Mouse (Mus musculus): ENCODE data around the gene Txlnb.
"Not testable (repeated sequence)": the region's sequence is repeated elsewhere in the genome, so short reads cannot be mapped to it uniquely, and the experiment has no call there.

Txlnb gene

DNA sequence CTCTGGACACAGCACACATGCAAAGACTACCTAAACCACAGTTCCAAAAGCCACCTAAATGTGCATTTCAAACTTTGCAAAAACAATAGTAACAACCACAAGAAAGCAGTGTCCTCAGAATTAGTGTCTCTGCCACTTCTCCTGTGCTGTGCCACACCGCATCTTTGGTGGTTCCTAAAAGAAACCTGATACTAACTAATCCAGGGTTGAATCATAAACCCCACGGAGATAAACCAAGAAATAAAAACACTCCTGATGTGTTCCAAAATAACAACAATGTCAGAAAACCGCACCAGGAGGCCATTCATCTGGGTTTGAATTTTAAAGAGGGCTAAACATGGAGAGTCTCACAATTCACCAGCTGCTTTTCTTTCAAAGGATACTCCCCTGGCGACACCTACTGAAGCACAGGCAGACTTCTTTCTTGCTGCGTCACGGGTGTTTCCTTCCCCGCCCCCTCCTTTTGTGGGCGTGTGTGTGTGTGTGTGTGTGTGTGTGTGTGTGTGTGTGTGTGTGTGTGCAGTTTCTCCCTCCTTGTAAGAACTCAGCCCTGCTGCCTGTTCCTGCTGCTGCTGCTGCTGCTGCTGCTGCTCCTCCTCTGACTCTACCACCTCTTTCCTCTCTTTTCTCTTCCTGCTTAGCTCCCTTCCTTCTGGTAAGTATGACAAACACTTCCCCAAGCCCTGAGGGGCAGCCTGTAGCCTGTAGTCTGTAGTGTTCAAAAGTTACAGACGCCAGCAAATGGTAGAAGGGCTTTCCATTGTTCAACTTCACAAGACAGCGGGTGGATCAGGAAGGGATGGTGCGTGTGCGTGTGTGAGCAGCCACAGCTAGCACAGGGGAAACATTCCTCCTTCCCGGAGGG, at the start of gene Txlnb:
Gene Txlnb, plus strand, starts transcription at position 460 of the 865 bp plus-strand sequence.
- peak; percentile 69 to 79 for DNase-seq (ENCODE audit: low spot score in 2 of 2)

DNA sequence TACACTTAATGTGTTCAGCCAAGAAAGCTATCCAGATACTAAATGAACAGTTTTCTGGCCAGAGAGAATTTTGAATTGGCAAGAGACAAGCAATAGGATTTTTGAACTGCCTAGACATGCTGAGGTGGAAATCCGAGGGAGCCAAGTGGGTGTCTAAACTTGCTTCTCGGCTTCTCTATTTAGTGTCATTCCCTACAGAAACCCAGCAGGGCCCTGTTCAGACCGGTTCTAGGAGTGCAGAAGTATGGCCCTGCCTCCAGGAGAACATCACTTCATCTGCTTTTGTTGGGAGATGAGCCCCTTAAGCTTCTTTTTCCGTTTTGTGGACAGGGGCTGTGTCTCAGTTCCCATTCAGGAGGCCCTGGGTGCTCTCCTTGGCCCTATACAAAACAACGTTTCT, 43.5 kb upstream of the Txlnb start:
- DNase-seq (ENCODE audit: low spot score in 2 of 2) = no peak

DNA sequence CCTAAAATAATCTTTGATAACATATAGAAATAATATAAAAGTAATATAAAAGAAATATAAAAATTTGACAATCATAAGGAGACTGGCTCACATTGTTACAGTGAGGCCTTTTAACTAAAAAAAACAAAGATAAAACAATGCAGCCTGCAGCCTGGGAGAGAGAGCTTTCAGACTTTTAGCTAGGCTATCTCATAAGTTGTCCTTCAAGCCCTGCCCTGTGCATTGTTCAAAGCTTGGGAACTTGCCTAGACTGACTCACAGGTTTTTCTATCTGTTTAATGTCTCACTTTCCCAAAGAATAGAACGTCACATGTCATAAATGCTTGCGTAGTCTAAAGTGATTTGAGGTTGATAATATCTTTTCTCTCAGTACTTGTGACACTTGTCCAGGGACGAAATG, 36.3 kb upstream of the Txlnb start:
- no peak for DNase-seq (ENCODE audit: low spot score in 2 of 2)

DNA sequence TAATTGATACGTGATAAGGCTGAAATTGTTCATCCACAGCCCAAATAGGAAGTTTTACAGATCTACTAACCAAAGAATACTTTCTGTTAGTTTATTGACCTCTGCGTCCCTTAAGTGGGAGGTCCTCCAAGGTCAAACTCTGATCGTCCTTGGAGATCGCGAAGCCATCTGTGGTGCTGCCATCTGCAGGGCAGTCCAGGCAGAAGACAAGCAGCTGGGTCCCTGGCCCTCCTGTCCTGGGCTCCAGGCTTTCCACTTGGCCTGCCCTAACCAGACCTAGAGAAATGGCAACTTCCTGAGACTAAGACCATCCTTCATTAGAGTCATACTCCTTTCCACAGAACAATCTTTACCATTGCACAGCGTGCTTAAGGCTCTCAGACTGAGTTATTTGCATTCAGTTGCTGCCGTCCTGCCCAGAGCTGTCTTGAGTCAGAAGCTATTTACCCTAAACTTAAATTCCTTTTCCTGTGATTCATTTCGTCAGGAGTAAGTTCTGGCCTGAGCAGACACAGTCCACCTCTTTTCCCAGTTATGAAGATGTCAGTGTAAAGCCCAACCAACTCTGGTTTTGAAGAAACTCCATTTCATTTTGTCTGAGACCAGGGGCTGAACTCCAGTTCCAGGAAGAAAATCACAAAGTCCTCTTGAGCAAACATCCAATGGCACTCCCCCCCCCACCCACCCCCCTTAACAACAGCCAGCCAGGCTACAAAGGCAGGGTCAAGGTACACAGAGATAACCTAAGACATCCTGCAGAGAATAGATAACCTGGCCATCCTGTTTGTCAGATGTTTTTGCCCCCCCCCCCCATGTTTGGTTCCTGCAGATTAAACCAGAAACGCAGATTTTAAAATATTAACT, 35.0 kb upstream of the Txlnb start:
- no peak for DNase-seq (ENCODE audit: low spot score in 2 of 2)

DNA sequence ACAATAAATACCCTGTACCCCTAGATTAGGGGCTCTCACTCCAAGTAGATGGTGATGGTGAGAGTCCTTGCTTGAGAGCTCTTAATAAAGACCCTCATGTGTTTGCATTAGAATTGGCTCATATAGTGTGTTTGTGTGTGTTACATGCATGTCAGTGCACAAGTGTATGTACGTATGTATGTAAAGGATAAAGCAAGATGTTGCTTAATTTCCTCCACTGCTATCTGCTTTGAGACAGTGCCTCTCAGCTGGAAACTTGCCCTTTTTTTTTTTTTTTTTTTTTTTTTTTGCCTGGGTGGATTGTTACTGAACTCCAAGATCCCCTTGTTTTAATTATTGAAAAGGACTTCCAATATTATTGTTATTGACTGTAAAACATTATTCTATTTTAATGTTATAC, 34.4 kb upstream of the Txlnb start:
- DNase-seq (ENCODE audit: low spot score in 2 of 2) = no peak

DNA sequence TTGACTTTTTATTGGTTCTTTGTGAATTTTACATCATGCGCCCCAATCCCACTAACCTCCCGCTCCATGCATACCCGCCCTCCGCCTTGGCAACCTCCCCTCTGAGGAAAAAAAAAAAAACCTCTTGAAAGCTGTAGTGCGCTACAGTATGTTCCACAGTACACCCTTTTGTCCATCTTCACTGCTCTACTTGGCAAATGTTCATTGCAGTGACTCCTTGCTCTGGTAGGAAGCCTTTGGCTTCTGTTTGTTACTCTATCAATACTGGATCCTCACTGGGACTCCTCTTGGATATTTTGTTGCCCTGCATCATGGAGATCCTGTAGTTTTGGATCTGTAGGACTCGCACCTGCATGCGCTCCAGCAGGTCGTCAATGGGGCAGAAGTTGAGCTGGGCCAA, 33.1 kb upstream of the Txlnb start:
- DNase-seq (ENCODE audit: low spot score in 2 of 2) = no peak

DNA sequence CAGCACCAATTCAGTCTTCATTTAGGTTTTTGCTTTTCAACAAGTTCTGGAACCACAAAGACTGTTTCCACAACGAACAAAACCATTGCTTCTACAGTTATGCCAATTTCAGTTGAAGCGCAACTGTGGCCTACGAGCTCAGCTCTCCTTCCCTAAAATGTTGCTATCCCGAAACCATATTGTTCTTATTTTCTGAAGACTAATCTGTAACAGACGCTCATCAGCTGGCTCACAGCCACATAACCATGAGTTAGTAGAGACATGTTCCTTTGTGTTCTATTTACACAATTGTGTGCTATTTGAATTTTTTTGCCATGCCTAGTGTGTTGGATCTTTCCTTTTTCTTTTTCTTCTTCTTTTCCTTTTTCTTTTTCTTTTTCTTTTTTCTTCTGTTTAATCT, 26.2 kb upstream of the Txlnb start:
- DNase-seq (ENCODE audit: low spot score in 2 of 2) = no peak

DNA sequence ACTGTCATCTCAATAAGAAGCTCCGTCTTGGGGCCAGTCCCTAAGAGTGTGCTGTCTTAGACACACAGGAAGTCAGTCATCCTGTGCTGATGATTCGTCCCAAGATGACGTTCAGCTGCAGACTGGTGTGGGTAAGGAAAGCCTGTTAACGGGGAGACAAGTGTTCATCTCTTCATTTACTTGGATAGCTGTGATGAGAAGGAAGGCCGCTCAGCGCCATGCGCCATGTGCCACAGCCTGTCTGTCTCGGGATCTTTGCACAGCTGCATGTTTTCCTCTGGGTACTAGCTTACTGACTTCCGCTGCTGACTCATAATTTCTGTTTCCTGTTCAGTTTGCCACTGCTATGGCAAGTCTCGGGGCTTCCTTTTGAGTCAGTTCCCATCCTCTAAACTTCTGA, 23.7 kb upstream of the Txlnb start:
- DNase-seq (ENCODE audit: low spot score in 2 of 2) = peak; percentile 47 to 69

DNA sequence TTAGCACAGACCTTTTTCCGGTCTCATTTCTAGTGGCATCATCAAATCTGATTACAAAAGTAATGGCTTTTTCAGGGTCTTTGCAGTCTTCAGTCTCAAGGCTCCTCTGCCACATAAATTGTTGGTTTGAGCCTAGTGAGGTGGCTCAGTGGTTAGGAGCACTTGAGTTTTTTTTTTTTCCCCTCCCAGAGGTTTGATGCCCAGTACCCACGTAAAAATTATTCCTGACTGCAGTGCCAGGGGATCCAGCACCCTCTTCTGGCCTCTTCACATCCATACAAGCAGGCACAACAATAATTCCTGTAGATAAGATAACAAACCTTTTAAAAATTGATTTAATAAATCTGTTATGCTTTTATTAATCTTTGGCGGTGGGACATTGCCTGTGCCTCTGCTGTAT, 21.7 kb upstream of the Txlnb start:
- no peak for DNase-seq (ENCODE audit: low spot score in 2 of 2)

DNA sequence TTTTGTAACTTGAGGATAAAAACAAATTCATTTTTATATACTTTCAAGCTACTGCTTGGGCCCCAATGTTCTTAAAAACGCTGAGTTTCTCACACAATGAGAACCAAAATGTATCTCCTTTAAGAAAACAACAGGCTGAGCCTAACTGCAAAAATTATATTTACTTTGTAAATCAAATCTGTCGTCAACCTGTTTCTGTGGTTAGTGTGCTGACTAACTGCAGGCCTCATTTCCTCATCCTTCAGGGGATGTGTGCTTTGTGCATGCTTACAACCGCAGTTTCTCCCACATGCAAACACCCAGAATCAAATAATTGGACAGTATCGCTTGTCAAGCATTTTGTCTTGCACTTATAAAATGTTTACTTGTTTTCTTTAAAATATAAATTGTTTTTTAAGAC, 20.9 kb upstream of the Txlnb start:
- no peak for DNase-seq (ENCODE audit: low spot score in 2 of 2)

DNA sequence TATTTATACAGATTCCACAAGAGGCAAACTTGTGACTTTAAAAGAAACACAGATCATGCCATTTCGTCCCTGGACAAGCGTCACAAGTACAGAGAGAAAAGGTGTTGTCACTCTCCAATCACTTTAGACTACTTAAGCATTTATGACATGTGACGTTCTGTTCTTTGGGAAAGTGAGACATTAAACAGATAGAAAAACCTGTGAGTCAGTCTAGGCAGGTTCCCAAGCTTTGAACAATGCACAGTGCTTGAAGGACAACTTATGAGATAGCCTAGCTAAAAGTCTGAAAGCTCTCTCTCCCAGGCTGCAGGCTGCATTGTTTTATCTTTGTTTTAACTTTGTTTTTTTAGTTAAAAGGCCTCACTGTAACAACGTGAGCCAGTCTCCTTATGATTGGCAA, 19.3 kb upstream of the Txlnb start:
- DNase-seq (ENCODE audit: low spot score in 2 of 2) = not testable (repeated sequence)

DNA sequence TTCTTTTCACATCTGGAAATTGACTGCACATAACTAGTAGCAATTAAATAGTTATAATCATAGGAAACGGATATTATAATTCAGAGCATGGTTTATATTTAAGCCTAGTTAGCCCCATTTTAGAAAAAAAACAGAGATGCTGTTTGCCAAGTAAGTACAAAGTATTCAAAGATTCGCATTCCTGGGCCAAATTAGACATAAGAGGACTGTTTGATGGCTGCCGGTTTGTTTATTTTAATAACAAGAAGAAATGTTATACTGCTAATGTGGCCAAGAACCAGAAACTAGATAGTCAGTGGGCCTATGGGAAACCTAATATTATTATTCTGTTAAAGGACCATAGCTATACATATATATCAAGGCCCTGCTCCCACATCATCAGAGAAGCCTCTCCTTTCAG, 9.3 kb upstream of the Txlnb start:
- DNase-seq (ENCODE audit: low spot score in 2 of 2) = no peak

DNA sequence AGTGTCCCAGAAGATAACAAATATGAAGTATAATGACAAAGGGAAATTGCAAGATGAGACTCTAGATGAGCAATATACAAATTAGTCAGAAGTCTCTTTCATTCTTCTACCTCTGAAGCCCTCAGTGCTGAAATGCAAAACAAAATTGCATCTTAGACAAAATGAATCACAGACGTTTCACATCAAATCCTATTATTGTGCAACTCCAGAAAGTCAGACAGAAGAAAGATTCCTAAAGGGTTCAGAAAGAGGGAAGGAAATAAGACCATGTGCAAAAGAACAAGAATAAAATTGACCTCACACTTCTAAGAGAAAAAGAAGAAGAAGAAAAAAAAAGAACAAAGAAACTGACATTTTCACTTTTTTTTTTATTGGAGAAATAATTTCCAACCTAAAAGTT, 8.1 kb upstream of the Txlnb start:
- DNase-seq (ENCODE audit: low spot score in 2 of 2) = no peak

DNA sequence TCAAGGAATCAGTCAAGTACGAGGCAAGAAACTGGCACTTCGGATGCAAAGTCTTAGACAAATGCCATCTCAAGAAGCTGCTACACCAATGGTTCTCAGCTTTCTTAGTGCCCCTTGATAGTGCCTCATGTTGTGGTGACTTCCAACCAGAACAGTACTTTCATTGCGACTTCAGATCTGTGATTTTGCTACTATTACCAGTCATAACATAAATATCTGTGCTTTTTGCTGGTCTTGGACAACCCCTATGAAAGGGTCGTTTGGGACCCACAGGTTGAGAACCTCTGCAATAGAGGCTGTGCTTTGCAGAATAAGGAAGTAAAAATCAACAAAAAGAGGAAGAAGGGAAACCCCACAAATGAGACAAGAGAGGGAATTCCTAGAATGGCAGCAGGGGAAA, 7.7 kb upstream of the Txlnb start:
- no peak for DNase-seq (ENCODE audit: low spot score in 2 of 2)

DNA sequence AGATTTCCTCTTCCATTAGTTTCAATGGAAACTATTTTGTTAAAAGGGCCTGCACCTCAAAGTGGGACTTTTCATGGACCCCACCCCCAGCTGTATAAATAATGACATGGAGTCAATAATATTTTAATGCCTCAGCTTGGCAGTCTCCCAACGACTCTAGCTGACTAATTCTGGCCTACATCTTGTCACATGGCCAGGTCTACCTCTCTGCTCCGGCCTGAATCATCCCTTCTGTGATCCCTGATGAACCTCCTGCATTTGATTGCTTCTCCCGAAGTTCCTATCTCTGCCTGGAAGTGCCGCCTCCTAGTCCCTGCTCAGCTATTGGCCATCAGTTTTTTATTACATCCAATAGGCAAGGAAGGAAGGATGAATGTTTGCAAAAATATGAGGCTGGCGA, 2.1 kb upstream of the Txlnb start:
- no peak for DNase-seq (ENCODE audit: low spot score in 2 of 2)

DNA sequence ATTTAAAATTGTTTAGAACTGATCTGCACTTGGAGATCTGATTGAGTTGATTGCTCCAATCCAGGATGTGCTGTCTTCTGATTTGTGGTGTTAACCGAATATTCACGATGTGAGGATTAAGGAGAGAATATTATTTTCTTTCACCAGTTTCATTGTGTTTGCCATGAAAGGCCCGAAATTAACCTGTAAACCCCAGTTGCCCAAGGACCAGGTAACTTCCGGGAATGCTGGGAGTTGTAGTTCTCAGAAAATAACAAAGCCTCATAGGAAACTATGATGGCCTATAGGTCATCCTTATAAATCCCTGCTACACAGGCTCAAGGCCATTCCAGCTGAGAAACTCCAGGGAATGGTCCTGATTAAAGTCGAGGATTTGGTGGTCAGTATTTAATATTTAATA, 1.6 kb upstream of the Txlnb start:
- no peak for DNase-seq (ENCODE audit: low spot score in 2 of 2)

DNA sequence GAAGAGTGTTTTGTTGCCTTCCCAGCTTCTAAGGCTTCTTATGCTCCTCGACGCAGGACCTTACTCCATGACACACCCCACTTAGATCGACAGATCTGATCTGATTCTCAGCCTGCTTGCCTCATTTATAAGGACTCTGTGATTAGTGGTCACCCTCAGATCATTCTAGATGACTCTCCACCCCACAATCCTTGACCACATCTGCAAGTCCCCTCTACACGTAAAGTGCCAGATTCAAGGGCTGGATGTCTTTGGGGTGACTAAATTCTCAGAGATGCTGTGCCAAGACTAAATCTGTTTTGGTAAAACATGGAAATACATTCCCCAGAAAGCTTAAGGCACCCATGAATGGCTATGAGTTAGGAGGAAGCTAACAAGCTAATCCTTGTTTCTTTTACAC, 799 bp upstream of the Txlnb start:
- DNase-seq (ENCODE audit: low spot score in 2 of 2) = no peak

DNA sequence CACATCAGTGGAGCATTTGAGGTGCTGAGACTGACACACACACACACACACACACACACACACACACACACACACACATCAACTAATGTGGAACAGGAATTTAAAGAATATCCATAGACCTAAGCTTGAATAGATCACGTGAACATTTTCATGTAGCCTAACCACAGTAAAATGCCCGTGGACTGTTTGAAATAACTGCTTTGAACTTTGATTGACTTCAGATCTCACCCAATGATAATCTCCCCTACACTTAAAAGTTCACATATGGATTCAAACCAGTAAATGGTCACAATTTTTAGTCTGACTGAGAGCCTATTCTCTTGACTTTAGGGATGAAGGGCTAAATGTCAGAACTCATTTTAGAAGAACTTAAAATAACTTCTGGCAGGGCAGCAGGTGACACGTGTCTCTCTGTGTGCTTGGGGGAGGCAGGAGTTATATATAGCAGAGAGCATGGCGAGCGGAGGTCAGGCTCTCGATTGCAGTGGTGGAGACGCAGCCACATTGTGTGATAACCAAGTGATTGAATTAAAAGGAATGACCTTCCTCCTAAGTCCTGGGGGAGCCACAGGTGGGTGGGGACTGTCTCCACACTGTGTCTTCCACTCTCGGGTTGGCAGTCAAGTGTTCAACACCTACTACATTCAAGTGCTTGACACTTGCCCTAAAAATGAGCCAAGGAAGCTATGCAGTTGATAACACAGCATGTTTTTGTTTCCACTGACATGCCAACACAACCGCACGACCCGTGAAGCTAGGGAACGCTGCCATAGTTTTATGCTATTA, 1.0 kb downstream of the Txlnb start:
- DNase-seq (ENCODE audit: low spot score in 2 of 2) = peak; percentile 84 to 85

DNA sequence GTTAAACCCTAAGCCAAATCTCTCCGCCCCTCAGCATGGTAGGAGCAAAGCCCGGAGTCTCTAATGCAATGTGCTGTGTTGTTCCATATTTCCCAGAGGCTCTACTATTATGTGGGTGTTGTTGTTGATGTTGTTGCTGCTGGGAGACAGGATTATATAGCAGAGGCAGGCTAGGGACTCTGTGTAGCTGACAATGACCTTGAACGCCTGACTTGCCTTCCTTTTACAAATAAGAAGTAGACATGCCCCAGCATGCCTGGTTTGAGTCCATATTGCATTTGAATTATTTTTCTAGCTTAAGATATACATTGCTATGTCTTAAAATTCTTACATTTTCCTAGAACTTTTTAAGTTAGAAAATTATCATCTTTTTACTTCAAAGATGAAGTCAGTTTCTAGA, 1.7 kb downstream of the Txlnb start:
- no peak for DNase-seq (ENCODE audit: low spot score in 2 of 2)

DNA sequence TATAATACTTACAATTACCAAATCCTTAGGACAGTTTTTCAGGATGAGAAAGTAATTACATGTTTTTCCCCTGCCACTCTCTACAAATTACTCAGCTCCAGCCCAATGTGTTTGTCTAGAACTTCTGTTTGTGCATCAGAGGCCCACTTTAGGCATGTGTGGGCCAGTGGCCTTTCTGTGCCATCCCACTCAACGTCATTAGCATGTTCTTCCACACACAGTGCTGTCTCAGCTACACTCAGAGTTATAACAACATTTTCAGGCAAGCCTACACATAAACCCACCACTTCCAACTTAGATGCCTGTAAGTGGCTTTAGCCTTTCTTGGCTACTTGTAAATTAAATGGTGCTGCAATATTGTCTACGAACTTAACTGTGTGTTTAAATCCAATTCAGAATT, 5.8 kb downstream of the Txlnb start:
- no peak for DNase-seq (ENCODE audit: low spot score in 2 of 2)

DNA sequence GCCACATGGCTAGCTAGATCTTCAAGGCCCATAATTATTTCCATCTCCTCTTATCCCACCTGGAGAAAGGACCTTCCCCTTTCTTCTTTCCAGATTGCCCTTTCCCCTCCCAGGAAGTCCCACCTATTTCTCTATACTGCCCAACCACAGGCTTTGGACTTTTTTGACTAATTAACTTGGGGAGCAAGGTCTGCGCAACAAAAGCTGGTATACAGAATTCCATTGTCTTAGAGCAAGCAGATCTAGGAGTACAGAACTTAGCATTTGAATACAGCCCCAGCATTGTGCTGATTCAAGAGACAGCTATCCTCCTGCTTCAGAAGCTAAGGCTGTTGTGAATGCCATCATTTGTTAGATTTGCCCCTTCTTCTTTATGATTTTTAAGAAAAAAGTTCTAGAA, 12.5 kb downstream of the Txlnb start:
- no peak for DNase-seq (ENCODE audit: low spot score in 2 of 2)

DNA sequence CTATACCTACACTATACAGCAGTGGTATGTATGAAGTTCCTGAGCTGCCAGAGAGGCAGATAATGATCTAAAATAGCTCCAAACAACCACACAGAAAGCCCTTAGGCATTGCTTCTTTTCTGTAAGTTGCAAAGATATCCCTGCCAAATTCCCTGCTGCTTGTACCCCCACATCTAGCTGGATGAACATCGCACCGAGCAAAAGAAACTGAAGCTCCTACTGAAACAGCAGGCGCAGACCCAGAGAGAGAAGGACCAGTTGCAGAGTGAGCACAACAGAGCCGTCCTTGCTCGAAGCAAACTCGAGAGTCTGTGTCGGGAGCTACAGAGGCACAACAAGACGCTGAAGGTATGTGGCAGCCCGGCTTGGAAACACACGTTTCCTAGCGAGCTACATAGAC, 19.0 kb downstream of the Txlnb start:
- DNase-seq (ENCODE audit: low spot score in 2 of 2) = no peak
